Mouse (Mus musculus): ENCODE measurements at regions not wholly inside any gene's neighbourhood (a gene's known extent, or its start where the extent isn't known, plus 50 kb on each side); places are given as distances from the start of the nearest gene placed in this dataset.

GRCm38 (mm10) chr16:12359116-12359515, 375.2 kb downstream of the Shisa9 start:
- Histone ChIP-seq H3K27ac (ENCODE audit: low read depth, low read length) (no peak overlapping the region), H3K4me2 (ENCODE audit: low read depth) (no peak overlapping the region), H3K4me1 (ENCODE audit: control insufficient read depth, insufficient read depth, low read length) (no peaks in the 10 kb centered on the region), H3K27me3 (ENCODE audit: control insufficient read depth, insufficient read depth, low read length) (no peaks in the 10 kb centered on the region), H3K36me3 (ENCODE audit: control insufficient read depth, insufficient read depth, low read length) (no peaks in the 10 kb centered on the region), H3K4me3 (ENCODE audit: low read depth, low read length) (no peak overlapping the region), H3K9me3 (ENCODE audit: control insufficient read depth, low read length) (no peaks in the 10 kb centered on the region), H3K9ac (ENCODE audit: low read length) (no peak overlapping the region)
- 34% methylated on average over 5 of the region's 5 CpGs for WGBS
- DNase-seq (ENCODE audit: low spot score), result peak; percentile 32
- ATAC-seq (ENCODE audit: insufficient read depth, low FRiP score, low TSS enrichment), result no peak

- Histone ChIP-seq H3K4me2 (ENCODE audit: low read depth) (no peak overlapping the region), H3K27ac (ENCODE audit: low read depth, low read length) (no peak overlapping the region), H3K4me3 (ENCODE audit: low read depth, low read length) (no peak overlapping the region), H3K27me3 (ENCODE audit: control insufficient read depth, insufficient read depth, low read length) (no peaks in the 10 kb centered on the region), H3K9ac (ENCODE audit: low read length) (no peak overlapping the region), H3K4me1 (ENCODE audit: control insufficient read depth, insufficient read depth, low read length) (no peaks in the 10 kb centered on the region), H3K36me3 (ENCODE audit: control insufficient read depth, insufficient read depth, low read length) (no peaks in the 10 kb centered on the region), H3K9me3 (ENCODE audit: control insufficient read depth, low read length) (no peaks in the 10 kb centered on the region)
- DNase-seq (ENCODE audit: low spot score) (no peak), ATAC-seq (ENCODE audit: insufficient read depth, low FRiP score, low TSS enrichment) (no peak)
- 87% methylated on average over 4 of the region's 4 CpGs for WGBS
Measured at GRCm38 (mm10) chr16:12389545-12389944, 405.6 kb downstream of the Shisa9 start.

- 71% methylated on average over 4 of the region's 4 CpGs for WGBS
Measured at GRCm38 (mm10) chr16:12435697-12436221, 451.8 kb downstream of the Shisa9 start.

GRCm38 (mm10) chr16:12438622-12439021, 454.7 kb downstream of the Shisa9 start:
- Histone ChIP-seq H3K4me3 (ENCODE audit: low read depth, low read length) (no peak overlapping the region), H3K27me3 (ENCODE audit: control insufficient read depth, insufficient read depth, low read length) (no peaks in the 10 kb centered on the region), H3K9me3 (ENCODE audit: control insufficient read depth, low read length) (no peaks in the 10 kb centered on the region), H3K4me2 (ENCODE audit: low read depth) (no peak overlapping the region), H3K27ac (ENCODE audit: low read depth, low read length) (no peak overlapping the region), H3K4me1 (ENCODE audit: control insufficient read depth, insufficient read depth, low read length) (no peaks in the 10 kb centered on the region), H3K9ac (ENCODE audit: low read length) (no peak overlapping the region), H3K36me3 (ENCODE audit: control insufficient read depth, insufficient read depth, low read length) (no peaks in the 10 kb centered on the region)
- 84% methylated on average over 3 of the region's 3 CpGs for WGBS
- DNase-seq (ENCODE audit: low spot score), result no peak
- no peak for ATAC-seq (ENCODE audit: insufficient read depth, low FRiP score, low TSS enrichment)

More at GRCm38 (mm10) chr16:12435697-12436221, 451.8 kb downstream of the Shisa9 start:
- H3K9me3 ChIP-seq (ENCODE audit: control insufficient read depth, low read length), result no peaks in the 10 kb centered on the region
- no peaks in the 10 kb centered on the region for H3K36me3 ChIP-seq (ENCODE audit: control insufficient read depth, insufficient read depth, low read length)
- ATAC-seq (ENCODE audit: insufficient read depth, low FRiP score, low TSS enrichment), result no peak
- no peaks in the 10 kb centered on the region for H3K27me3 ChIP-seq (ENCODE audit: control insufficient read depth, insufficient read depth, low read length)
- no peak overlapping the region for H3K27ac ChIP-seq (ENCODE audit: low read depth, low read length)
- H3K4me1 ChIP-seq (ENCODE audit: control insufficient read depth, insufficient read depth, low read length), result no peaks in the 10 kb centered on the region
- H3K9ac ChIP-seq (ENCODE audit: low read length), result no peak overlapping the region
- no peak for DNase-seq (ENCODE audit: low spot score)
- no peak overlapping the region for H3K4me3 ChIP-seq (ENCODE audit: low read depth, low read length)
- no peak overlapping the region for H3K4me2 ChIP-seq (ENCODE audit: low read depth)

- Histone ChIP-seq H3K9me3 (ENCODE audit: control insufficient read depth, low read length) (no peaks in the 10 kb centered on the region), H3K4me3 (ENCODE audit: low read depth, low read length) (no peak overlapping the region), H3K4me1 (ENCODE audit: control insufficient read depth, insufficient read depth, low read length) (no peaks in the 10 kb centered on the region), H3K4me2 (ENCODE audit: low read depth) (no peak overlapping the region), H3K36me3 (ENCODE audit: control insufficient read depth, insufficient read depth, low read length) (no peaks in the 10 kb centered on the region), H3K9ac (ENCODE audit: low read length) (no peak overlapping the region), H3K27me3 (ENCODE audit: control insufficient read depth, insufficient read depth, low read length) (no peaks in the 10 kb centered on the region), H3K27ac (ENCODE audit: low read depth, low read length) (no peak overlapping the region)
- WGBS, result 81% methylated on average over 4 of the region's 4 CpGs
- no peak for DNase-seq (ENCODE audit: low spot score)
- ATAC-seq (ENCODE audit: insufficient read depth, low FRiP score, low TSS enrichment), result no peak
Measured at GRCm38 (mm10) chr16:12454791-12455190, 470.9 kb downstream of the Shisa9 start.

All from neural tube, embryonic 11.5 days (tissue).